Mouse (Mus musculus) Muller cell, postnatal 12 days (primary cell): ENCODE data around the gene Upf2.

ENCODE experiments used
- DNase-seq: peaks from one replicate; pipeline ENCODE4 v3.0.0-alpha.2; 2015; ENCODE audit errors: inconsistent ontology term

Upf2 gene

GRCm38 (mm10) chr2:5950766-5951595, at the start of gene Upf2:
TSS of gene Upf2 (plus strand) at chr2:5951469.
- peak; percentile 98 for DNase-seq

- DNase-seq: no peak
Measured at GRCm38 (mm10) chr2:5906092-5906491, 45.2 kb upstream of the Upf2 start.

GRCm38 (mm10) chr2:5906625-5907024, 44.6 kb upstream of the Upf2 start:
- no peak for DNase-seq

- DNase-seq: no peak
Measured at GRCm38 (mm10) chr2:5911282-5911965, 39.8 kb upstream of the Upf2 start.

GRCm38 (mm10) chr2:5922823-5923222, 28.4 kb upstream of the Upf2 start:
- no peak for DNase-seq

- DNase-seq: no peak
Measured at GRCm38 (mm10) chr2:5923786-5924185, 27.5 kb upstream of the Upf2 start.

GRCm38 (mm10) chr2:5927481-5927880, 23.8 kb upstream of the Upf2 start:
- DNase-seq: no peak

- no peak for DNase-seq
Measured at GRCm38 (mm10) chr2:5929793-5930192, 21.5 kb upstream of the Upf2 start.

GRCm38 (mm10) chr2:5930291-5931054, 20.8 kb upstream of the Upf2 start:
- no peak for DNase-seq

- DNase-seq: no peak
Measured at GRCm38 (mm10) chr2:5931938-5932337, 19.3 kb upstream of the Upf2 start.

GRCm38 (mm10) chr2:5934936-5935335, 16.3 kb upstream of the Upf2 start:
- no peak for DNase-seq

- no peak for DNase-seq
Measured at GRCm38 (mm10) chr2:5936068-5936467, 15.2 kb upstream of the Upf2 start.

GRCm38 (mm10) chr2:5936550-5936949, 14.7 kb upstream of the Upf2 start:
- DNase-seq: no peak

- no peak for DNase-seq
Measured at GRCm38 (mm10) chr2:5939319-5939718, 11.9 kb upstream of the Upf2 start.

GRCm38 (mm10) chr2:5939911-5940310, 11.4 kb upstream of the Upf2 start:
- DNase-seq: no peak

GRCm38 (mm10) chr2:5940936-5941335, 10.3 kb upstream of the Upf2 start:
- no peak for DNase-seq

GRCm38 (mm10) chr2:5941861-5942415, 9.3 kb upstream of the Upf2 start:
- no peak for DNase-seq

GRCm38 (mm10) chr2:5942416-5943032, 8.7 kb upstream of the Upf2 start, which contains the start of gene Dhtkd1:
TSS of gene Dhtkd1 (minus strand) at chr2:5942792.
- DNase-seq: peak; percentile 70

GRCm38 (mm10) chr2:5943071-5943470, 8.2 kb upstream of the Upf2 start:
- DNase-seq: no peak

GRCm38 (mm10) chr2:5945629-5946028, 5.6 kb upstream of the Upf2 start:
- DNase-seq: no peak

GRCm38 (mm10) chr2:5946876-5947275, 4.4 kb upstream of the Upf2 start:
- no peak for DNase-seq

- DNase-seq: no peak
Measured at GRCm38 (mm10) chr2:5948964-5949363, 2.3 kb upstream of the Upf2 start.
